Mouse (Mus musculus): ENCODE data around the gene Rexo2. TPM values are rescaled to one million over a fixed set of nuclear protein-coding genes. Genes with fewer than 3 reads are reported as not detected.

The Rexo2 gene
- polyA plus RNA-seq, 1 experiment: 163 TPM

DNA sequence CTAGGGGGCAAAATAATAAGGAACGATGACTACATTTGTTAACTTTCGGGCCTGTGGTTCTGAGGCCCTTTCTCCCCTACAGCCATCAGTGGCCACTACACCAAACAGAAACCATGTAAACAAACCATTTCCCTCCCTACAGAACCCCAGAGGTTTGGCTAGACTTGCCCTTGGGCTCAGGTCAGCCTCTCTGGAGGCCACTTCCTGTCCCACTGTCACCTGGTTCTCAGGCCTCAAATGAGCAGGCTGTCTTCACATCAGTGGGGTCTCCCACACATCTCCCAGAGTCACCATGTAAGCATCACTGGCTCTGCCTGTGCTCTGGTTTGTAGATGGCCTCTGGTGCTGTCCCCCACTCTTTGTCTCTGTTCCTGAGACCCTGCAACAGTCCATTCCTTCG lies 24.5 kb downstream of the Rexo2 start:
- TF ChIP-seq TCF3 (IDR thresholded peaks at IDR 0.05; ENCODE audit: insufficient read length, low read depth): no peak
- TF ChIP-seq E2F4 (IDR thresholded peaks at IDR 0.05; ENCODE audit: insufficient read depth): no peak
- no peak for TF ChIP-seq MAX (IDR thresholded peaks at IDR 0.05; ENCODE audit: low read depth)
- no peak for TF ChIP-seq TCF12 (IDR thresholded peaks at IDR 0.05; ENCODE audit: insufficient read depth, poor library complexity, severe bottlenecking)
- Histone ChIP-seq H3K79me2 (ENCODE audit: control insufficient read depth, insufficient read depth) (no peaks in the 10 kb centered on the region), H3ac (ENCODE audit: control insufficient read depth, insufficient read length) (no peak overlapping the region), H3K4me2 (ENCODE audit: low read depth) (no peak overlapping the region), H3K27me3 (ENCODE audit: control insufficient read depth, insufficient read depth, insufficient read length) (no peaks in the 10 kb centered on the region), H3K36me3 (ENCODE audit: control insufficient read depth, insufficient read depth) (no peaks in the 10 kb centered on the region), H3K4me3 (no peak overlapping the region)

DNA sequence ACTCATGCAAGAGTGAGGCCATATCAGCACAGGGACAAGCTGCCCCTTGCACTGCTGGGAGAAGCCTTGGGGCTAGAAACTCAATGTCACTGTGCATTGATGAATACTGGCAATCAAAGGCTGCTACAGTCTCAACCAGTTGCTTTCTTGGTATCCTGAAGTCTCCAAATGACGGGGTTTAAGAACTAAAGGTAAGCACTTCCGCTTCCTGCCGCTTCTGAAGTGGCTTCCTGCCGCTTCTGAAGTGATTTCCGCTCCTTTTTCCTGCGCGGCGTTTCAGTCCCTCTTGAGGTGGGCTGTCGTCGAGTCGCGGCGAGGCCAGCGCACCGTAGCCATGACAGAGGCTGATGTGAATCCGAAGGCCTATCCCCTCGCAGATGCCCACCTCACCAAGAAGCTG lies 30.4 kb downstream of the Rexo2 start:
- H3ac ChIP-seq (ENCODE audit: control insufficient read depth, insufficient read length): no peak overlapping the region
- H3K4me3 ChIP-seq: no peak overlapping the region
- no peaks in the 10 kb centered on the region for H3K79me2 ChIP-seq (ENCODE audit: control insufficient read depth, insufficient read depth)
- TF ChIP-seq USF1 (IDR thresholded peaks at IDR 0.05; ENCODE audit: low read depth) (no peak), TCF12 (IDR thresholded peaks at IDR 0.05; ENCODE audit: insufficient read depth, poor library complexity, severe bottlenecking) (no peak), TCF3 (IDR thresholded peaks at IDR 0.05; ENCODE audit: insufficient read length, low read depth) (no peak), MYOG (IDR thresholded peaks at IDR 0.05; ENCODE audit: control insufficient read depth in 1 of 3, insufficient read depth in 1 of 3, insufficient read length in 2 of 3, low read depth in 2 of 3) (no peak), MAX (IDR thresholded peaks at IDR 0.05; ENCODE audit: low read depth) (no peak)
- no peaks in the 10 kb centered on the region for H3K36me3 ChIP-seq (ENCODE audit: control insufficient read depth, insufficient read depth)
- no peak overlapping the region for H3K4me2 ChIP-seq (ENCODE audit: low read depth)
- H3K27me3 ChIP-seq (ENCODE audit: control insufficient read depth, insufficient read depth, insufficient read length): no peaks in the 10 kb centered on the region

DNA sequence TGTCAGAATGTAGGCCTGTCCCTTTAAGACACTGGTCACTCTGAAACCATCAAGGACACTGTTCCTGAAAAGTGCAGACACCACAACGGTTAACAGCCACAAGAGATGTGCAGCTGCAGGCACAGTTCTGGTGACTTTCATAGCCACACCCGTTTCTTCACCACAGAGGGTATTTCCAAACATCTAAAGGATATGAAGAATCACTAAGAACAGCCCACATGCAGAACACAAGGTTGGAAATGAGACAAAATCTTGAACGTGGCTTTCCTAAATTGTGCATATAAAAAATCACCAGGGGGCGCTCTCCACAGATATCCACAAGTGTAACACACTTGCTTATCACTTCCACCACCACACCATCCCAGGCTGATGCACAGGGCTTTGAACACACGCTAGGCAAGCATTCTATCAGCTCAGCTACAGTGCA lies 32.6 kb downstream of the Rexo2 start:
- Histone ChIP-seq H3K36me3 (ENCODE audit: control insufficient read depth, insufficient read depth) (no peaks in the 10 kb centered on the region), H3K4me2 (ENCODE audit: low read depth) (no peak overlapping the region), H3K79me2 (ENCODE audit: control insufficient read depth, insufficient read depth) (no peaks in the 10 kb centered on the region), H3K27me3 (ENCODE audit: control insufficient read depth, insufficient read depth, insufficient read length) (no peaks in the 10 kb centered on the region), H3K4me3 (no peak overlapping the region), H3ac (ENCODE audit: control insufficient read depth, insufficient read length) (no peak overlapping the region)
- TF ChIP-seq MAX (IDR thresholded peaks at IDR 0.05; ENCODE audit: low read depth) (no peak), E2F4 (IDR thresholded peaks at IDR 0.05; ENCODE audit: insufficient read depth) (no peak), POLR2AphosphoS2 (IDR thresholded peaks at IDR 0.05; ENCODE audit: insufficient read length, low read depth) (no peak), TCF12 (IDR thresholded peaks at IDR 0.05; ENCODE audit: insufficient read depth, poor library complexity, severe bottlenecking) (no peak), USF1 (IDR thresholded peaks at IDR 0.05; ENCODE audit: low read depth) (no peak)

DNA sequence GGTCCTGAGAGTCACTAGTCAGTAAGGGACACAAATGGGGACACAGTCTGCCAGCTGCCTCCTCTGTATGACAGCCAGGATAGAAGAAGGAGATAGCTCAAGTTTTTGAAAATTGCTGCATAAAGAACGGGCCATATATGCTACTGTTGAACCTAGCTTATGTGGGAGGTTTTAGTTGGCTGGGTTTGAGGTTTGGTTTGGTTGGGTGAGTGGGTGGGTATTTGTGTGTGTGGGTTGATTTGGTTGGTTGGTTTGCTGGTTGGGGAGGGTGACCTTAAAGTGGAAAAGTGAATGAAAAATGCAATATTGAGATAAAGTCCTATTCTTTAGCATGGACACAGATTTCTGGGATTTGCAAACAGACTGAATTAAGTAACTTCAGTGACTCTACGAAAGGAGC lies 35.6 kb downstream of the Rexo2 start:
- Histone ChIP-seq H3K27me3 (ENCODE audit: control insufficient read depth, insufficient read depth, insufficient read length) (no peaks in the 10 kb centered on the region), H3K4me2 (ENCODE audit: low read depth) (no peak overlapping the region), H3K79me2 (ENCODE audit: control insufficient read depth, insufficient read depth) (no peaks in the 10 kb centered on the region), H3ac (ENCODE audit: control insufficient read depth, insufficient read length) (no peak overlapping the region), H3K4me3 (no peak overlapping the region), H3K36me3 (ENCODE audit: control insufficient read depth, insufficient read depth) (no peaks in the 10 kb centered on the region)
- TF ChIP-seq POLR2AphosphoS2 (IDR thresholded peaks at IDR 0.05; ENCODE audit: insufficient read length, low read depth) (no peak), MAX (IDR thresholded peaks at IDR 0.05; ENCODE audit: low read depth) (no peak), TCF12 (IDR thresholded peaks at IDR 0.05; ENCODE audit: insufficient read depth, poor library complexity, severe bottlenecking) (no peak), MYOD1 (IDR thresholded peaks at IDR 0.05; ENCODE audit: control insufficient read depth in 1 of 3, insufficient read length in 2 of 3, low read depth in 2 of 3) (no peak), CEBPB (IDR thresholded peaks at IDR 0.05; ENCODE audit: insufficient read depth, poor library complexity, severe bottlenecking) (no peak), E2F4 (IDR thresholded peaks at IDR 0.05; ENCODE audit: insufficient read depth) (no peak), REST (IDR thresholded peaks at IDR 0.05; ENCODE audit: insufficient read depth, insufficient read length) (no peak), POLR2A (IDR thresholded peaks at IDR 0.05; ENCODE audit: insufficient read length, low read depth) (no peak), SRF (IDR thresholded peaks at IDR 0.05; ENCODE audit: control insufficient read depth, insufficient read length, low read depth) (no peak), USF1 (IDR thresholded peaks at IDR 0.05; ENCODE audit: low read depth) (no peak), TCF3 (IDR thresholded peaks at IDR 0.05; ENCODE audit: insufficient read length, low read depth) (no peak), MYOG (IDR thresholded peaks at IDR 0.05; ENCODE audit: control insufficient read depth in 1 of 3, insufficient read depth in 1 of 3, insufficient read length in 2 of 3, low read depth in 2 of 3) (no peak)

DNA sequence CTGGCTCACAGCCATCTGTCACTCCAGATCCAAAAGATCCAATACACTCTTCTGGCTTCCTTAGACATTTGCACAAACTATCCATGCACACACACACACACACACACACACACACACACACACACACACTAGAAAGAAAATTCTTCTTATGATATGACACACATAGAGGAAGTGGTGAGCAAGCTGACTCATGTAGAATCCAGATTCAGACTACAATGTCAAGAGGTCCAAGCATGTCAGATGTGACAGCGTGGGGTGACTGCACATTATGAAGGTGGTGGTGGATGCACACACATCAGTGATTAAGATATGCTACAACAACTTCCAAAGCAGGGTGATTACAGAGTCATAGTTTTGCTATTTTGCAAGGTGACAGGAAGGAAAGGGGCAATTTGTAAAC lies 36.5 kb downstream of the Rexo2 start:
- no peaks in the 10 kb centered on the region for H3K79me2 ChIP-seq (ENCODE audit: control insufficient read depth, insufficient read depth)
- H3K27me3 ChIP-seq (ENCODE audit: control insufficient read depth, insufficient read depth, insufficient read length): no peaks in the 10 kb centered on the region
- H3K4me2 ChIP-seq (ENCODE audit: low read depth): no peak overlapping the region
- no peak overlapping the region for H3K4me3 ChIP-seq
- H3K36me3 ChIP-seq (ENCODE audit: control insufficient read depth, insufficient read depth): no peaks in the 10 kb centered on the region
- H3ac ChIP-seq (ENCODE audit: control insufficient read depth, insufficient read length): no peak overlapping the region
- TF ChIP-seq TCF12 (IDR thresholded peaks at IDR 0.05; ENCODE audit: insufficient read depth, poor library complexity, severe bottlenecking) (no peak), MYOD1 (IDR thresholded peaks at IDR 0.05; ENCODE audit: control insufficient read depth in 1 of 3, insufficient read length in 2 of 3, low read depth in 2 of 3) (no peak), MYOG (IDR thresholded peaks at IDR 0.05; ENCODE audit: control insufficient read depth in 1 of 3, insufficient read depth in 1 of 3, insufficient read length in 2 of 3, low read depth in 2 of 3) (no peak), E2F4 (IDR thresholded peaks at IDR 0.05; ENCODE audit: insufficient read depth) (no peak), TCF3 (IDR thresholded peaks at IDR 0.05; ENCODE audit: insufficient read length, low read depth) (no peak)

DNA sequence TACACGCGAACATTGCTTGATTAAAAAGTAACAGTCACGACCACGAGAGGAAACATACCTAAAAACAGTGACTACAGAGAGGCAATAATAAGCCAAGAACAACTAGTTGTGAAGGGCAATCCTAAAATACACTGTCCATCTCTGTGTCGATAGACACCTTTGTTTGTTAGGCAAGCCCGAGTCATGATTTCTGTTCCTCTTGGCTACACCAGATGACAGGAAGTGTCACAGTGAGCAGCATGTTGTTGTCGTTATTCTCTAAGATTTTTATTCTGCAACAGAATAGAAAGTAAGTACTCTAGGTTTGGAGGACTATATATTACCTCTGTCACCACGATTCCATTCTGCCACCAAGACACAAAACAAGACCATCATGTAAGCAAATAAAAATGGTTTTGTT lies 48.0 kb downstream of the Rexo2 start:
- Histone ChIP-seq H3K4me2 (ENCODE audit: low read depth) (no peak overlapping the region), H3K27me3 (ENCODE audit: control insufficient read depth, insufficient read depth, insufficient read length) (no peaks in the 10 kb centered on the region), H3ac (ENCODE audit: control insufficient read depth, insufficient read length) (no peak overlapping the region), H3K4me3 (no peak overlapping the region), H3K79me2 (ENCODE audit: control insufficient read depth, insufficient read depth) (no peaks in the 10 kb centered on the region), H3K36me3 (ENCODE audit: control insufficient read depth, insufficient read depth) (no peaks in the 10 kb centered on the region)
- TF ChIP-seq TCF3 (IDR thresholded peaks at IDR 0.05; ENCODE audit: insufficient read length, low read depth) (no peak), TCF12 (IDR thresholded peaks at IDR 0.05; ENCODE audit: insufficient read depth, poor library complexity, severe bottlenecking) (no peak), MYOD1 (IDR thresholded peaks at IDR 0.05; ENCODE audit: control insufficient read depth in 1 of 3, insufficient read length in 2 of 3, low read depth in 2 of 3) (no peak), REST (IDR thresholded peaks at IDR 0.05; ENCODE audit: insufficient read depth, insufficient read length) (no peak), E2F4 (IDR thresholded peaks at IDR 0.05; ENCODE audit: insufficient read depth) (no peak), MYOG (IDR thresholded peaks at IDR 0.05; ENCODE audit: control insufficient read depth in 1 of 3, insufficient read depth in 1 of 3, insufficient read length in 2 of 3, low read depth in 2 of 3) (no peak), USF1 (IDR thresholded peaks at IDR 0.05; ENCODE audit: low read depth) (no peak), SRF (IDR thresholded peaks at IDR 0.05; ENCODE audit: control insufficient read depth, insufficient read length, low read depth) (no peak), POLR2A (IDR thresholded peaks at IDR 0.05; ENCODE audit: insufficient read length, low read depth) (no peak), MAX (IDR thresholded peaks at IDR 0.05; ENCODE audit: low read depth) (no peak), CEBPB (IDR thresholded peaks at IDR 0.05; ENCODE audit: insufficient read depth, poor library complexity, severe bottlenecking) (no peak), POLR2AphosphoS2 (IDR thresholded peaks at IDR 0.05; ENCODE audit: insufficient read length, low read depth) (no peak)
